Mouse (Mus musculus) hindbrain, embryonic 10.5 days (tissue): ENCODE data around the gene 2810408A11Rik. TPM values are rescaled to one million over a fixed set of nuclear protein-coding genes. Genes with fewer than 3 reads are reported as not detected.
A peak's percentile ranks its signal among the peaks of the same experiment; 100 is the strongest.
"Not testable (repeated sequence)": the region's sequence is repeated elsewhere in the genome, so short reads cannot be mapped to it uniquely, and the experiment has no call there.

ENCODE experiments used
- DNase-seq: peaks from one replicate; pipeline ENCODE4 v3.0.0-alpha.2; 2017; ENCODE audit warnings: low spot score
- H3K27ac ChIP-seq: fragments of 300-500 bp; sonication (generic); 2 replicates; pipeline ENCODE4 v1.5.1; 2016; ENCODE audit warnings: mild to moderate bottlenecking, moderate library complexity
- H3K27me3 ChIP-seq: fragments of 300-500 bp; sonication (generic); 2 replicates; pipeline ENCODE4 v1.6.1; 2016; ENCODE audit warnings: mild to moderate bottlenecking; ENCODE audit not compliant: poor library complexity, insufficient read depth, severe bottlenecking
- H3K36me3 ChIP-seq: fragments of 300-500 bp; sonication (generic); 2 replicates; pipeline ENCODE4 v1.6.1; 2016; ENCODE audit warnings: mild to moderate bottlenecking, moderate library complexity
- H3K4me1 ChIP-seq: fragments of 300-500 bp; sonication (generic); replicated peaks from 2 replicates; pipeline ENCODE4 v1.6.1; 2016; ENCODE audit warnings: mild to moderate bottlenecking
- H3K4me3 ChIP-seq: fragments of 300-500 bp; sonication (generic); 2 replicates; pipeline ENCODE4 v1.5.1; 2016; ENCODE audit warnings: mild to moderate bottlenecking, moderate library complexity
- H3K9me3 ChIP-seq: fragments of 300-500 bp; sonication (generic); 2 replicates; pipeline ENCODE4 v1.6.1; 2016; ENCODE audit warnings: mild to moderate bottlenecking, moderate library complexity
- WGBS: fragments of 180-500 bp; shearing (Covaris S2); methylation state at CpG from one replicate; pipeline ENCODE4 v1.1.7; 2016; 5-methylcytosine and 5-hydroxymethylcytosine counted together
- polyA plus RNA-seq: library from polyadenylated mRNA; unstranded; fragments of >200 nt; fragmentation: Nextera tagmentation; extraction: Ambion mirVana; gene quantifications from 2 replicates; pipeline ENCODE4 v1.2.1, GENCODE M21; 2016

The 2810408A11Rik gene
- polyA plus RNA-seq, 1 experiment from 2014 or later = 15.2 TPM

- Histone ChIP-seq H3K36me3 (peaks cover 6% of the 10 kb centered on the region; the same call in 1 of the 2 replicates), H3K27ac (no peak overlapping the region), H3K4me3 (peak overlapping the region; percentile 66; the same call in 1 of the 2 replicates), H3K27me3 (peaks cover 65% of the 10 kb centered on the region), H3K4me1 (peaks cover 41% of the 10 kb centered on the region), H3K9me3 (no peaks in the 10 kb centered on the region)
- no peak for DNase-seq
- WGBS = 41% methylated on average over 4 of the region's 4 CpGs
These were observed 36.6 kb upstream of the 2810408A11Rik start for GRCm38 (mm10) chr11:69937385-69937784.

GRCm38 (mm10) chr11:69936714-69937347 lies 36.0 kb upstream of the 2810408A11Rik start:
- H3K27me3 ChIP-seq = peaks cover 65% of the 10 kb centered on the region
- H3K4me1 ChIP-seq = peaks cover 41% of the 10 kb centered on the region
- peak overlapping the region; percentile 66 for H3K4me3 ChIP-seq
- no peak for DNase-seq
- WGBS = 51% methylated on average over 9 of the region's 9 CpGs
- peaks cover 4% of the 10 kb centered on the region; the same call in 1 of the 2 replicates for H3K36me3 ChIP-seq
- no peaks in the 10 kb centered on the region for H3K9me3 ChIP-seq
- H3K27ac ChIP-seq = no peak overlapping the region

GRCm38 (mm10) chr11:69936156-69936555 lies 35.4 kb upstream of the 2810408A11Rik start:
- peaks cover 41% of the 10 kb centered on the region for H3K4me1 ChIP-seq
- H3K36me3 ChIP-seq = no peaks in the 10 kb centered on the region
- peak overlapping the region; percentile 66 for H3K4me3 ChIP-seq
- peaks cover 65% of the 10 kb centered on the region for H3K27me3 ChIP-seq
- H3K27ac ChIP-seq = peak overlapping the region; percentile 86
- H3K9me3 ChIP-seq = no peaks in the 10 kb centered on the region
- WGBS = 3% methylated on average over 30 of the region's 30 CpGs
- DNase-seq = peak; percentile 34

GRCm38 (mm10) chr11:69935137-69935879 lies 34.5 kb upstream of the 2810408A11Rik start, which contains the start of gene Ybx2:
Ybx2 (plus strand) TSS chr11:69935796.
- WGBS = 2% methylated on average over 61 of the region's 62 CpGs
- Histone ChIP-seq H3K27ac (peak within 1 kb of the TSS; percentile 86), H3K27me3 (peaks cover 65% of the 10 kb centered on the region), H3K36me3 (no peaks in the 10 kb centered on the region), H3K4me1 (peaks cover 41% of the 10 kb centered on the region), H3K4me3 (peak within 1 kb of the TSS; percentile 66), H3K9me3 (no peaks in the 10 kb centered on the region)
- DNase-seq = peak; percentile 90

- WGBS = 23% methylated on average over 6 of the region's 6 CpGs
- Histone ChIP-seq H3K4me3 (peak overlapping the region; percentile 66), H3K4me1 (peaks cover 41% of the 10 kb centered on the region), H3K27me3 (peaks cover 60% of the 10 kb centered on the region), H3K27ac (no peak overlapping the region), H3K36me3 (no peaks in the 10 kb centered on the region), H3K9me3 (no peaks in the 10 kb centered on the region)
- no peak for DNase-seq
These were observed 33.9 kb upstream of the 2810408A11Rik start for GRCm38 (mm10) chr11:69934681-69935080.

GRCm38 (mm10) chr11:69934169-69934568 lies 33.4 kb upstream of the 2810408A11Rik start:
- no peaks in the 10 kb centered on the region for H3K9me3 ChIP-seq
- DNase-seq = peak; percentile 94
- H3K27ac ChIP-seq = no peak overlapping the region
- no peaks in the 10 kb centered on the region for H3K36me3 ChIP-seq
- H3K4me1 ChIP-seq = peaks cover 41% of the 10 kb centered on the region
- peaks cover 55% of the 10 kb centered on the region for H3K27me3 ChIP-seq
- peak overlapping the region; percentile 66 for H3K4me3 ChIP-seq
- WGBS = 3% methylated on average over 18 of the region's 18 CpGs

- no peak overlapping the region for H3K4me3 ChIP-seq
- H3K27me3 ChIP-seq = peaks cover 43% of the 10 kb centered on the region
- peaks cover 39% of the 10 kb centered on the region for H3K4me1 ChIP-seq
- H3K27ac ChIP-seq = no peak overlapping the region
- no peaks in the 10 kb centered on the region for H3K9me3 ChIP-seq
- 76% methylated on average over 4 of the region's 4 CpGs for WGBS
- DNase-seq = no peak
- no peaks in the 10 kb centered on the region for H3K36me3 ChIP-seq
These were observed 32.3 kb upstream of the 2810408A11Rik start for GRCm38 (mm10) chr11:69933066-69933465.

- DNase-seq = no peak
- Histone ChIP-seq H3K27ac (no peak overlapping the region), H3K27me3 (peaks cover 35% of the 10 kb centered on the region), H3K4me1 (peaks cover 33% of the 10 kb centered on the region), H3K9me3 (no peaks in the 10 kb centered on the region), H3K36me3 (no peaks in the 10 kb centered on the region), H3K4me3 (no peak overlapping the region)
- 41% methylated on average over 3 of the region's 3 CpGs for WGBS
These were observed 31.5 kb upstream of the 2810408A11Rik start for GRCm38 (mm10) chr11:69932254-69932653.

- Histone ChIP-seq H3K4me1 (peaks cover 29% of the 10 kb centered on the region), H3K36me3 (no peaks in the 10 kb centered on the region), H3K27ac (no peak overlapping the region), H3K4me3 (no peak overlapping the region), H3K27me3 (peaks cover 30% of the 10 kb centered on the region), H3K9me3 (no peaks in the 10 kb centered on the region)
- DNase-seq = no peak
- 77% methylated on average over 8 of the region's 8 CpGs for WGBS
These were observed 31.0 kb upstream of the 2810408A11Rik start for GRCm38 (mm10) chr11:69931769-69932168.

GRCm38 (mm10) chr11:69930967-69931537 lies 30.3 kb upstream of the 2810408A11Rik start:
- H3K36me3 ChIP-seq = no peaks in the 10 kb centered on the region
- H3K4me1 ChIP-seq = peaks cover 22% of the 10 kb centered on the region
- no peaks in the 10 kb centered on the region for H3K9me3 ChIP-seq
- H3K27me3 ChIP-seq = peaks cover 23% of the 10 kb centered on the region
- DNase-seq = no peak
- 84% methylated on average over 3 of the region's 3 CpGs for WGBS
- H3K4me3 ChIP-seq = no peak overlapping the region
- no peak overlapping the region for H3K27ac ChIP-seq

GRCm38 (mm10) chr11:69930176-69930575 lies 29.4 kb upstream of the 2810408A11Rik start:
- DNase-seq, H3K4me3 ChIP-seq, H3K36me3 ChIP-seq, H3K27ac ChIP-seq, H3K9me3 ChIP-seq: not testable (repeated sequence)
- WGBS = 88% methylated on average over 8 of the region's 8 CpGs
- Histone ChIP-seq H3K4me1 (peaks cover 13% of the 10 kb centered on the region), H3K27me3 (peaks cover 15% of the 10 kb centered on the region)

- Histone ChIP-seq H3K9me3 (no peaks in the 10 kb centered on the region), H3K4me3 (no peak overlapping the region), H3K27me3 (peaks cover 10% of the 10 kb centered on the region; the same call in 1 of the 2 replicates), H3K27ac (no peak overlapping the region), H3K36me3 (no peaks in the 10 kb centered on the region), H3K4me1 (peaks cover 9% of the 10 kb centered on the region; the same call in 1 of the 2 replicates)
- WGBS = 88% methylated on average over 4 of the region's 4 CpGs
- DNase-seq = no peak
These were observed 28.9 kb upstream of the 2810408A11Rik start for GRCm38 (mm10) chr11:69929712-69930111.

DNA sequence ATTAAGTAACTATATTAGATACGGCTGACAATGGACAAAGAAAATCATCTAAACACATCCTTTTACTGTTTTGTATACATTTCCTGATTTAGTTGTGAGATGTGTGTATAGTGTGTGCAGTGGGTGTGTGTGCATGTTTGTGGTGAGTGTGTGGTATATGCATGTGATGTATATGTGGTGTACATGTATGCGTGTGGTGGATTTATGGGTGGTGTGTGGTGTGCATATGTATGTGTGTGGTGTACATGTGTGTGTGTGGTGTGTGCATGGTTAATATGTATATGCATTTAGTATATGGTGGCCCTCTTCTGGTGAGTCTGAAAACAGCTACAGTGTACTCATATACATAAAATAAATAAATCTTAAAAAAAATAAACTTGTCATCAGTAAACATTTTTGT lies 26.7 kb upstream of the 2810408A11Rik start:
- DNase-seq = no peak
- Histone ChIP-seq H3K9me3 (no peaks in the 10 kb centered on the region), H3K27ac (no peak overlapping the region), H3K4me1 (peaks cover 6% of the 10 kb centered on the region), H3K4me3 (no peak overlapping the region), H3K36me3 (no peaks in the 10 kb centered on the region), H3K27me3 (no peaks in the 10 kb centered on the region)
- WGBS = 95% methylated on average over 2 of the region's 2 CpGs
